Mouse (Mus musculus) limb, embryonic 12.5 days (tissue): ENCODE measurements around the gene Gm20388. TPM values are rescaled to one million over a fixed set of nuclear protein-coding genes. Genes with fewer than 3 reads are reported as not detected.

ENCODE experiments used
- ATAC-seq: fragments of 200-750 bp; cut with Nextera tagmentation; 2 replicates; pipeline ENCODE4 v1.8.0; 2017; ENCODE audit warnings: low read depth, moderate TSS enrichment; ENCODE audit not compliant: insufficient number of reproducible peaks, insufficient read depth, low FRiP score, low TSS enrichment
- H3K27ac ChIP-seq: fragments of 300-500 bp; sonication (generic); 2 replicates; pipeline ENCODE4 v1.5.1; 2016; ENCODE audit warnings: mild to moderate bottlenecking, moderate library complexity
- H3K27me3 ChIP-seq: fragments of 300-500 bp; sonication (generic); 2 replicates; pipeline ENCODE4 v1.6.1; 2016; ENCODE audit warnings: mild to moderate bottlenecking, moderate library complexity
- H3K36me3 ChIP-seq: fragments of 300-500 bp; sonication (generic); 2 replicates; pipeline ENCODE4 v1.6.1; 2016; ENCODE audit warnings: mild to moderate bottlenecking, moderate library complexity
- H3K4me1 ChIP-seq: fragments of 300-500 bp; sonication (generic); replicated peaks from 2 replicates; pipeline ENCODE4 v1.6.1; 2016
- H3K4me2 ChIP-seq: fragments of 300-500 bp; sonication (generic); 2 replicates; pipeline ENCODE4 v1.6.1; 2016; ENCODE audit warnings: mild to moderate bottlenecking, moderate library complexity
- H3K4me3 ChIP-seq: fragments of 300-500 bp; sonication (generic); replicated peaks from 2 replicates; pipeline ENCODE4 v1.5.1; 2016; ENCODE audit warnings: mild to moderate bottlenecking
- H3K9ac ChIP-seq: fragments of 300-500 bp; sonication (generic); replicated peaks from 2 replicates; pipeline ENCODE4 v1.6.1; 2016; ENCODE audit warnings: mild to moderate bottlenecking, moderate library complexity
- H3K9me3 ChIP-seq: fragments of 300-500 bp; sonication (generic); 2 replicates; pipeline ENCODE4 v1.6.1; 2016; ENCODE audit warnings: mild to moderate bottlenecking, moderate library complexity
- WGBS: fragments of 180-500 bp; shearing (Covaris S2); methylation state at CpG from one replicate; pipeline ENCODE4 v1.1.7; 2016; 5-methylcytosine and 5-hydroxymethylcytosine counted together
- polyA plus RNA-seq: library from polyadenylated mRNA; unstranded; fragments of >200 nt; fragmentation: Nextera tagmentation; extraction: Ambion mirVana; gene quantifications from 2 replicates; pipeline ENCODE4 v1.2.1, GENCODE M21; 2016

The Gm20388 gene
- polyA plus RNA-seq, 1 experiment from 2014 or later = not detected

DNA sequence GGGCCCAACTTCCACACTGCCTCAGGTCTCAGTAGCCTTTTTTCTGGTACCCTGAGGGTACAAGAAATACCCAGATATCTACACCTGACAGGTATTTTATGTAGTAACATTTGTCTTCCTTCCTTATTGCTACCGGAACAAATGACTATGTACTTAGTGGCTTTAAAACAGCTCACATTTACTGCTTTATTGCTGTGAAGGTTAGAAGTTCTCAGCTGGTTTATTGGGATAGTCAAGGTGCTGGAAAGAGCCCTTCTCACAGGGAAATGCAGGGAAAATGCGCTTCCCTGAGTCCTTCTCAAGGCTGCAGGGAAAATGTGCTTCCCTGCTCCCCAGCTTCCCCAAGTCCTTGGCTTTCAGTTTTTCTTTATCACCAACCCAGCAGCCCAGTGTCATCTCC is 228.3 kb downstream of the Gm20388 start:
- no peak for ATAC-seq
- H3K4me1 ChIP-seq = no peaks in the 10 kb centered on the region; the same call in 1 of the 2 replicates
- no peak overlapping the region for H3K4me2 ChIP-seq
- no peak overlapping the region for H3K27ac ChIP-seq
- no peak overlapping the region for H3K9ac ChIP-seq
- H3K4me3 ChIP-seq = no peak overlapping the region
- H3K9me3 ChIP-seq = no peaks in the 10 kb centered on the region
- H3K36me3 ChIP-seq = no peaks in the 10 kb centered on the region
- H3K27me3 ChIP-seq = peaks cover 13% of the 10 kb centered on the region; the same call in 1 of the 2 replicates
- 46% methylated on average over 2 of the region's 2 CpGs for WGBS

GRCm38 (mm10) chr8:120140769-120141168 is 230.1 kb downstream of the Gm20388 start:
- peaks cover 13% of the 10 kb centered on the region; the same call in 1 of the 2 replicates for H3K27me3 ChIP-seq
- 0 out of 2 replicates have a peak overlapping the region, but pooled peaks have one; percentile 27 for H3K9ac ChIP-seq
- no peak overlapping the region for H3K4me2 ChIP-seq
- no peak overlapping the region for H3K4me3 ChIP-seq
- no peak for ATAC-seq
- 65% methylated on average over 3 of the region's 3 CpGs for WGBS
- H3K36me3 ChIP-seq = no peaks in the 10 kb centered on the region
- H3K4me1 ChIP-seq = peaks cover 13% of the 10 kb centered on the region
- no peaks in the 10 kb centered on the region for H3K9me3 ChIP-seq
- no peak overlapping the region for H3K27ac ChIP-seq

GRCm38 (mm10) chr8:120143911-120144651 is 233.4 kb downstream of the Gm20388 start:
- H3K9ac ChIP-seq = no peak overlapping the region
- WGBS = 63% methylated on average over 15 of the region's 15 CpGs
- H3K36me3 ChIP-seq = no peaks in the 10 kb centered on the region
- H3K27me3 ChIP-seq = peaks cover 13% of the 10 kb centered on the region; the same call in 1 of the 2 replicates
- ATAC-seq = no peak
- no peaks in the 10 kb centered on the region for H3K9me3 ChIP-seq
- H3K27ac ChIP-seq = 0 out of 2 replicates have a peak overlapping the region, but pooled peaks have one; percentile 8
- no peak overlapping the region for H3K4me2 ChIP-seq
- H3K4me3 ChIP-seq = no peak overlapping the region
- H3K4me1 ChIP-seq = peaks cover 13% of the 10 kb centered on the region

DNA sequence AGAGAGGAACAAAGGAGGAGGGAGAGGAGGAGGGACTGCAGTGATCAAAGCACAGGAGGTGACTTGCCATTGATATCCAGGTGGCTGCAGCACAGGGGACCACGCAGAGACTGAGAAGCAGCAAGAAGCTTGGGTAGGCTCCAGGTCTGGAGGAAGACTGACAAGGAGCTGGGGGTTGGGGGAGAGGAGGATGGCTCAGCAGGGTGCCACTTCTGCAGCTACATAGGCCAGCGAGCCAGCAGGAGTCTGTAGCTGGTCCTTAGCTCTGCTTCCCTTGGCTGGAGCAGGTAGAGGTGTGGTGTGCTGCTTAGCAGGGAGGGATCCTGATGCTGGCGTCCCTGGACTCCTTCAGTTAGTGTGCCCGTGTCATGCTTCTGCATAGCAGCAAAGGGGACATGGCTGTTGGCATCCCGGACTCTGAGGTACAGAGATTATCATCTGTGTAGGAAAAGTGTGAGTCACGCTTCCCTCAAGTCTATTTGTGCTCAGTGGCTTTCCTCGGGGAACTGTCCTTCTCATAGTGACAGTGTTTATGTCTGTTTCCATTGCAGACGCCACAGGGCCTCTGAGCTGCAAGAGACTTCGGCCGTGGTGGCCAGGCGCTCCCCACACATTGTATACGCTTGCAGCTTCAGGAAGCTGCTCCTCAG is 234.1 kb downstream of the Gm20388 start:
- no peak overlapping the region for H3K4me2 ChIP-seq
- 0 out of 2 replicates have a peak overlapping the region, but pooled peaks have one; percentile 8 for H3K27ac ChIP-seq
- H3K4me1 ChIP-seq = peaks cover 13% of the 10 kb centered on the region
- H3K36me3 ChIP-seq = no peaks in the 10 kb centered on the region
- H3K9ac ChIP-seq = no peak overlapping the region
- peaks cover 6% of the 10 kb centered on the region; the same call in 1 of the 2 replicates for H3K27me3 ChIP-seq
- no peak for ATAC-seq
- no peak overlapping the region for H3K4me3 ChIP-seq
- H3K9me3 ChIP-seq = no peaks in the 10 kb centered on the region
- WGBS = 52% methylated on average over 12 of the region's 12 CpGs

GRCm38 (mm10) chr8:120146051-120146450 is 235.4 kb downstream of the Gm20388 start:
- WGBS = 83% methylated on average over 1 of the region's 1 CpGs
- no peak for ATAC-seq

DNA sequence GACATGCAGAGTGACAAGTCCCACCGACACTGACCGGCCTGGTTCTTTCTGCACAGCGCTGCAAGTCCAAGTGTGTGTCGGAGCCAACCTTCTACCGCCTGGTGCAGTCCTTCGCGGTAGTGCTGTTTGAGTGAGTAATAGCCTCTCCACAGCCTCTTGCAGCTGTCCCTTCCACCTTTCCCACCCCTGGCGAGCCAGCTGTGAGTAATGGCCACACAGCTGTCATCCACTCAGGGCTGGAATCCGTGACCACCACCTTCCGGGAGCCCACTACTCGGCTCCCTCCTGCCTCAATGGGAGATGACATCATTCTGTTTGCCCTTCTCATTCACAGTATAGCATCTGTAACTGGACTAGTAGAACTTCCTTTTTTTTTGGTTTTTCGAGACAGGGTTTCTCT is 239.4 kb downstream of the Gm20388 start:
- Histone ChIP-seq H3K4me1 (peaks cover 27% of the 10 kb centered on the region), H3K9me3 (no peaks in the 10 kb centered on the region), H3K9ac (no peak overlapping the region), H3K36me3 (no peaks in the 10 kb centered on the region), H3K27me3 (no peaks in the 10 kb centered on the region), H3K4me2 (no peak overlapping the region), H3K27ac (no peak overlapping the region), H3K4me3 (no peak overlapping the region)
- 70% methylated on average over 12 of the region's 12 CpGs for WGBS
- ATAC-seq = no peak

More at GRCm38 (mm10) chr8:120146051-120146450, 235.4 kb downstream of the Gm20388 start:
- no peak overlapping the region for H3K27ac ChIP-seq
- H3K4me2 ChIP-seq = no peak overlapping the region
- no peak overlapping the region for H3K4me3 ChIP-seq
- H3K9me3 ChIP-seq = no peaks in the 10 kb centered on the region
- H3K9ac ChIP-seq = no peak overlapping the region
- no peaks in the 10 kb centered on the region for H3K36me3 ChIP-seq
- no peaks in the 10 kb centered on the region for H3K27me3 ChIP-seq
- peaks cover 16% of the 10 kb centered on the region for H3K4me1 ChIP-seq

- Histone ChIP-seq H3K9me3 (no peaks in the 10 kb centered on the region), H3K4me3 (no peak overlapping the region), H3K4me1 (peaks cover 28% of the 10 kb centered on the region), H3K36me3 (no peaks in the 10 kb centered on the region), H3K27me3 (no peaks in the 10 kb centered on the region), H3K9ac (no peak overlapping the region), H3K27ac (0 out of 2 replicates have a peak overlapping the region, but pooled peaks have one; percentile 17), H3K4me2 (no peak overlapping the region)
- no peak for ATAC-seq
- 58% methylated on average over 9 of the region's 9 CpGs for WGBS
These were observed 240.5 kb downstream of the Gm20388 start for GRCm38 (mm10) chr8:120151151-120151550.

DNA sequence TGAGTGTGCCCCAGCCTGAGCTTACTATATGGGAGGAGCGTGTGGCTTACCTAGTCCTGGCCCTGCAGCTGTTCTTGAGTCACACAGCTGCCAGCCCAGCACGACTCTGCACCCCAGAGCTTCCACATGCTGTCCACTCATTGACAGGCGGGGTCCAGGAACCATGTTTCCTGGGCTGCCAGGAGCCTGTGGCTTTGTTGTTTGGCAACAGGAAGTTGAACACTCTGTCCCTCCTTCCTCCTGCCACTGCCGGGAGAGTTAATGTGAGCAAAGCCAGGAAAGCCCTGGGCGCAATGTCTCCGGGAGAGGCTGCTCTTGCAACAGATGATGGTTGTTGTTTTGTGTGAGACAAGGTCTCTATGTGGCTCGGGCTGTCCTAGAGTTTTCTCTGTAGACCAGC is 242.0 kb downstream of the Gm20388 start:
- Histone ChIP-seq H3K4me2 (no peak overlapping the region), H3K4me1 (peaks cover 33% of the 10 kb centered on the region), H3K4me3 (no peak overlapping the region), H3K36me3 (no peaks in the 10 kb centered on the region), H3K9me3 (no peaks in the 10 kb centered on the region), H3K27me3 (no peaks in the 10 kb centered on the region), H3K27ac (peak overlapping the region; percentile 59; the same call in 1 of the 2 replicates), H3K9ac (no peak overlapping the region)
- ATAC-seq = no peak
- WGBS = 41% methylated on average over 7 of the region's 7 CpGs

DNA sequence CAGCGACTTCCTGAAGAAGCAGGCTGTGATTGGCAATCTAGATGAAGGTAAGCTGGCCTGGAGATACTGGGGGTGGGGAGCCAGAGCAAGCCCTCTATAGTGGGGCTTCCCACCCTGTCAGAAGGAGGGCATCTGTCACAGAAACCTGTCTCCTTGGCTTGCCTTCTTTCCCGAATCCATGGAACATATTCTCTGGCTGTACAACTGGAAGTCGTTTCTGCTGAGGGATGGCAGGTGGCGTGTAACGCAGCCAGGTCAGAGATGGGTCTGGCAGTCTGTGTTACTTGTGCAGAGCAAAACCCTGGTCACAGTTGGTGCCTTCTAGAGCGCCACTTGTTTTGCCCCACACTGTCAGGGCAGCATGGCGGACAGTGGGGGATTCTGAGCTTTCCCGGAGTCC is 249.7 kb downstream of the Gm20388 start:
- Histone ChIP-seq H3K27me3 (peaks cover 21% of the 10 kb centered on the region), H3K4me1 (peaks cover 13% of the 10 kb centered on the region; the same call in 1 of the 2 replicates), H3K27ac (no peak overlapping the region), H3K9me3 (no peaks in the 10 kb centered on the region), H3K4me3 (no peak overlapping the region), H3K9ac (no peak overlapping the region), H3K4me2 (no peak overlapping the region), H3K36me3 (no peaks in the 10 kb centered on the region)
- ATAC-seq = no peak
- 73% methylated on average over 8 of the region's 8 CpGs for WGBS

GRCm38 (mm10) chr8:120161658-120162403 is 251.2 kb downstream of the Gm20388 start:
- H3K4me1 ChIP-seq = 0 out of 2 replicates have a peak, but pooled peaks cover 5% of the 10 kb centered on the region
- no peak overlapping the region for H3K27ac ChIP-seq
- peaks cover 21% of the 10 kb centered on the region for H3K27me3 ChIP-seq
- no peaks in the 10 kb centered on the region for H3K9me3 ChIP-seq
- H3K4me2 ChIP-seq = no peak overlapping the region
- no peak overlapping the region for H3K9ac ChIP-seq
- 79% methylated on average over 16 of the region's 16 CpGs for WGBS
- no peak for ATAC-seq
- no peak overlapping the region for H3K4me3 ChIP-seq
- H3K36me3 ChIP-seq = no peaks in the 10 kb centered on the region

DNA sequence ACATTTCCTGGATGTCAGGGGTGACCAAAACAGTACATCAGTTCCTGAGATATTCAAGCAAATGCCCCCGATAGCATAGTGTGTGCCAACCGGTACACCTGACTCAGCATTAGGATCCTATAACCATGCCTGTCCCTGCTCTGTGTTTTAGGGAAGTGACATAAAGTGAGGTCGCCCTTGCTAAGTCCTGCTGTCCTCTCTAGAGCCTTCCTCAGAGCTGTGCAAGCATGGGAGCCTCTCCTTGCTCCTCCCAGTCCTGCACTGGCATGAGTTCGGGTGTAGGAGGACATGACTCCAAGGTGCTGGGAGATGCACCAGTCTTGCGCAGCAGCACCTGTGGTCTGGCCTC is 251.7 kb downstream of the Gm20388 start:
- H3K4me3 ChIP-seq = no peak overlapping the region
- no peak for ATAC-seq
- H3K27ac ChIP-seq = no peak overlapping the region
- no peaks in the 10 kb centered on the region for H3K36me3 ChIP-seq
- H3K27me3 ChIP-seq = peaks cover 21% of the 10 kb centered on the region
- no peak overlapping the region for H3K9ac ChIP-seq
- peaks cover 5% of the 10 kb centered on the region; the same call in 1 of the 2 replicates for H3K4me1 ChIP-seq
- WGBS = 82% methylated on average over 5 of the region's 5 CpGs
- H3K4me2 ChIP-seq = no peak overlapping the region
- no peaks in the 10 kb centered on the region for H3K9me3 ChIP-seq
